Mouse (Mus musculus) spleen, adult 2 months (tissue): ENCODE results near the gene Snx27. TPM values are rescaled to one million over a fixed set of nuclear protein-coding genes. Genes with fewer than 3 reads are reported as not detected.

ENCODE experiments used
- DNase-seq, 2 experiments: peaks; one replicate each; pipeline versions ENCODE4 v3.0.0 to v3.0.0-alpha.2; 2012 to 2021; ENCODE audit warnings: low spot score in 2 of 2, low read depth in 1 of 2
- H3K27ac ChIP-seq: fragments of 200-500 bp; 2 replicates; pipeline ENCODE4 v1.5.1; 2012; ENCODE audit warnings: low read length, inconsistent platforms; ENCODE audit not compliant: insufficient read depth
- H3K27me3 ChIP-seq: fragments of 200-500 bp; 2 replicates; pipeline ENCODE4 v1.6.1; 2012; ENCODE audit warnings: mild to moderate bottlenecking, moderate library complexity, low read length, inconsistent platforms; ENCODE audit not compliant: control insufficient read depth, insufficient read depth
- H3K36me3 ChIP-seq: fragments of 200-500 bp; 2 replicates; pipeline ENCODE4 v1.6.1; 2012; ENCODE audit warnings: mild to moderate bottlenecking, low read length, inconsistent platforms; ENCODE audit not compliant: control insufficient read depth, insufficient read depth
- H3K4me1 ChIP-seq: fragments of 200-500 bp; 2 replicates; pipeline ENCODE4 v1.6.1; 2011; ENCODE audit warnings: inconsistent platforms; ENCODE audit not compliant: control insufficient read depth, insufficient read depth, insufficient read length
- H3K4me3 ChIP-seq: fragments of 200-500 bp; 2 replicates; pipeline ENCODE4 v1.5.1; 2011; ENCODE audit warnings: mild to moderate bottlenecking, inconsistent platforms; ENCODE audit not compliant: insufficient read depth, insufficient read length; ENCODE audit errors: extremely low read depth
- CTCF ChIP-seq: fragments of 200-500 bp; IDR thresholded peaks from 2 replicates; pipeline ENCODE4 v1.5.1; 2011; ENCODE audit warnings: mild to moderate bottlenecking, inconsistent platforms; ENCODE audit not compliant: insufficient read depth, insufficient read length, insufficient replicate concordance; ENCODE audit errors: extremely low read depth
- POLR2A ChIP-seq: fragments of 200-500 bp; IDR thresholded peaks from 2 replicates; pipeline ENCODE4 v1.6.1; 2011; ENCODE audit warnings: low read depth, low read length, inconsistent platforms
- WGBS: fragments of 180-500 bp; shearing (Covaris S2); methylation state at CpG from one replicate; pipeline ENCODE4 v1.1.7; 2018; 5-methylcytosine and 5-hydroxymethylcytosine counted together
- polyA plus RNA-seq: library from polyadenylated mRNA; depleted of rRNA; stranded (reverse); fragments of >200 nt; gene quantifications from 2 replicates; pipeline ENCODE4 v1.2.3, GENCODE M21; 2012; rRNA removed

Snx27 gene
- polyA plus RNA-seq, 1 experiment, result 5.4 TPM

DNA sequence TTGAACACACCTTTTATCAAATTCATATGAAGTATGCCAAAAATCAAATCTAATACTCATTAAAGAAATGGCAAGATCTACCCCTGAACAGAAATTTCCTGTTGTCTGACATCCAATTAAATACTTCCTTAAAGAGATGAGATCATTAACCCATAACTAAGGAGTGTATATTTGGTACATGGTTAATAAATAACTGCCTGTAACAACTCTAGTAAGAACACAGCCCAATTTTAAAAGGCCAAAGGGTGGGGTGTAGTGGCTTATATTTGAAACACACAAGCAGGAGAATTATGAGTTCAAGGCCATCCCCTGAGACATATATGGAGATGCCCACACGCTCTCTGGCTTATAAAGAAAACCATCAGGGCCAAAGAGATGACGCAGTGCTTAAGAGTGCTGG is 133.1 kb downstream of the Snx27 start:
- H3K4me3 ChIP-seq, result no peak overlapping the region
- no peaks in the 10 kb centered on the region for H3K27me3 ChIP-seq
- H3K36me3 ChIP-seq, result peaks cover 28% of the 10 kb centered on the region
- no peak for DNase-seq
- WGBS, result 88% methylated on average over 2 of the region's 2 CpGs
- H3K27ac ChIP-seq, result no peak overlapping the region
- TF ChIP-seq CTCF, result no peak
- TF ChIP-seq POLR2A, result no peak
- no peaks in the 10 kb centered on the region; the same call in 1 of the 2 replicates for H3K4me1 ChIP-seq

Other genes starting within 250 kb of the Snx27 start
- gene Them5, start 240.6 kb downstream of the Snx27 start, polyA plus RNA-seq, result not detected in 2 replicates
- 0.13 TPM in 1 of 2 replicates, not detected in the other for gene C2cd4d, start 220.3 kb downstream of the Snx27 start, polyA plus RNA-seq
- gene Rorc, start 209.9 kb downstream of the Snx27 start, polyA plus RNA-seq, result 0.92 and 1.1 TPM in 2 replicates
- gene Lingo4, start 184.2 kb downstream of the Snx27 start, polyA plus RNA-seq, result 0.44 and 0.45 TPM in 2 replicates
- gene Tdrkh, start 169.4 kb downstream of the Snx27 start, polyA plus RNA-seq, result 0.15 and 0.19 TPM in 2 replicates
- gene Mrpl9, start 139.4 kb downstream of the Snx27 start, polyA plus RNA-seq, result 16.9 and 19.6 TPM in 2 replicates
- gene Oaz3, start 138.8 kb downstream of the Snx27 start, polyA plus RNA-seq, result not detected in 2 replicates
- gene Celf3, start 104.4 kb downstream of the Snx27 start, polyA plus RNA-seq, result 0.16 TPM in 1 of 2 replicates, not detected in the other
- 0.25 TPM in 1 of 2 replicates, not detected in the other for gene Riiad1, start 102.4 kb downstream of the Snx27 start, polyA plus RNA-seq
- gene Gm10972, start 60.4 kb upstream of the Snx27 start, polyA plus RNA-seq, result not detected in 2 replicates
- gene Tuft1, start 76.2 kb upstream of the Snx27 start, polyA plus RNA-seq, result 1.7 and 1.8 TPM in 2 replicates
- 0.31 and 1.1 TPM in 2 replicates for gene Selenbp2, start 110.8 kb upstream of the Snx27 start, polyA plus RNA-seq
- 0.11 and 0.22 TPM in 2 replicates for gene Cgn, start 203.8 kb upstream of the Snx27 start, polyA plus RNA-seq